Mouse (Mus musculus) spleen, postnatal 10 days (tissue): ENCODE measurements around the gene Tex12.

Experiments used
- DNase-seq, 2 experiments: peaks; one replicate each; pipeline ENCODE4 v3.0.0; 2021 to 2022; ENCODE audit warnings: low spot score in 2 of 2

Gene Tex12

GRCm38 (mm10) chr9:50561918-50562360 lies 814 bp upstream of the Tex12 start:
- DNase-seq = no peak

- DNase-seq = no peak
Observed at GRCm38 (mm10) chr9:50555094-50555446, 6.1 kb downstream of the Tex12 start, which contains the start of gene Bco2. Gene Bco2, minus strand, starts transcription at chr9:50555181.

GRCm38 (mm10) chr9:50554241-50555093 lies 6.7 kb downstream of the Tex12 start, which contains the start of gene Il18:
Gene Il18, plus strand, starts transcription at chr9:50554827.
- DNase-seq = peak; percentile 16 to 50

GRCm38 (mm10) chr9:50553547-50553946 lies 7.6 kb downstream of the Tex12 start:
- no peak for DNase-seq

GRCm38 (mm10) chr9:50552206-50552605 lies 8.9 kb downstream of the Tex12 start:
- no peak for DNase-seq

- DNase-seq = no peak
Observed at GRCm38 (mm10) chr9:50548936-50549335, 12.2 kb downstream of the Tex12 start.

GRCm38 (mm10) chr9:50547859-50548478 lies 13.2 kb downstream of the Tex12 start:
- peak in 1 of 2 experiments; percentile 40 for DNase-seq

GRCm38 (mm10) chr9:50542401-50542800 lies 18.7 kb downstream of the Tex12 start:
- DNase-seq = no peak

GRCm38 (mm10) chr9:50540170-50540569 lies 21.0 kb downstream of the Tex12 start:
- no peak for DNase-seq

GRCm38 (mm10) chr9:50537295-50537694 lies 23.8 kb downstream of the Tex12 start:
- peak in 1 of 2 experiments; percentile 12 for DNase-seq

- peak in 1 of 2 experiments; percentile 7 for DNase-seq
Observed at GRCm38 (mm10) chr9:50536603-50537135, 24.5 kb downstream of the Tex12 start.

- peak in 1 of 2 experiments; percentile 9 for DNase-seq
Observed at GRCm38 (mm10) chr9:50535930-50536329, 25.2 kb downstream of the Tex12 start.

GRCm38 (mm10) chr9:50533791-50534190 lies 27.3 kb downstream of the Tex12 start:
- peak in 1 of 2 experiments; percentile 10 for DNase-seq

- peak in 1 of 2 experiments; percentile 64 for DNase-seq
Observed at GRCm38 (mm10) chr9:50533328-50533727, 27.8 kb downstream of the Tex12 start.

- DNase-seq = no peak
Observed at GRCm38 (mm10) chr9:50530890-50531289, 30.2 kb downstream of the Tex12 start.

- DNase-seq = peak; percentile 96 to 98
Observed at GRCm38 (mm10) chr9:50528293-50528892, 32.7 kb downstream of the Tex12 start, which contains the start of gene Pts. Gene Pts, minus strand, starts transcription at chr9:50528724.

- DNase-seq = peak in 1 of 2 experiments; percentile 45
Observed at GRCm38 (mm10) chr9:50527860-50528259, 33.3 kb downstream of the Tex12 start.

GRCm38 (mm10) chr9:50525585-50525984 lies 35.5 kb downstream of the Tex12 start:
- DNase-seq = no peak

- no peak for DNase-seq
Observed at GRCm38 (mm10) chr9:50524936-50525335, 36.2 kb downstream of the Tex12 start.

- DNase-seq = no peak
Observed at GRCm38 (mm10) chr9:50522574-50522973, 38.6 kb downstream of the Tex12 start.

GRCm38 (mm10) chr9:50521562-50521961 lies 39.6 kb downstream of the Tex12 start:
- DNase-seq = no peak

GRCm38 (mm10) chr9:50520748-50521147 lies 40.4 kb downstream of the Tex12 start:
- no peak for DNase-seq
